Mouse (Mus musculus) liver, postnatal 0 days (tissue): Measurements from ENCODE around the gene Arhgap6. TPM values are rescaled to one million over a fixed set of nuclear protein-coding genes. Genes with fewer than 3 reads are reported as not detected.

Source experiments
- ATAC-seq: fragments of 200-750 bp; cut with Nextera tagmentation; 2 replicates; pipeline ENCODE4 v1.8.0; 2017; ENCODE audit warnings: mild to moderate bottlenecking, moderate library complexity
- DNase-seq: peaks from one replicate; pipeline ENCODE4 v3.0.0-alpha.2; 2016
- H3K27ac ChIP-seq: fragments of 300-500 bp; sonication (generic); 2 replicates; pipeline ENCODE4 v1.5.1; 2014; ENCODE audit warnings: antibody characterized with exemption, moderate library complexity, mild to moderate bottlenecking, low read depth
- H3K27me3 ChIP-seq: fragments of 300-500 bp; sonication (generic); 2 replicates; pipeline ENCODE4 v1.6.1; 2014; ENCODE audit warnings: low read length, control low read depth, mixed read lengths; ENCODE audit not compliant: insufficient read depth
- H3K36me3 ChIP-seq: fragments of 300-500 bp; sonication (generic); replicated peaks from 2 replicates; pipeline ENCODE4 v1.6.1; 2014; ENCODE audit warnings: mild to moderate bottlenecking, control low read depth, low read length, moderate library complexity, mixed read lengths; ENCODE audit not compliant: insufficient read depth
- H3K4me1 ChIP-seq: fragments of 300-500 bp; sonication (generic); 2 replicates; pipeline ENCODE4 v1.6.1; 2014; ENCODE audit warnings: antibody characterized with exemption, mild to moderate bottlenecking, control low read depth; ENCODE audit not compliant: insufficient read depth
- H3K4me2 ChIP-seq: fragments of 300-500 bp; sonication (generic); 2 replicates; pipeline ENCODE4 v1.6.1; 2014; ENCODE audit warnings: low read depth, mild to moderate bottlenecking, low read length, moderate library complexity, mixed read lengths
- H3K4me3 ChIP-seq: fragments of 300-500 bp; sonication (generic); 2 replicates; pipeline ENCODE4 v1.5.1; 2014; ENCODE audit warnings: low read depth, low read length
- H3K9ac ChIP-seq: fragments of 300-500 bp; sonication (generic); replicated peaks from 2 replicates; pipeline ENCODE4 v1.6.1; 2014; ENCODE audit warnings: mild to moderate bottlenecking, moderate library complexity
- H3K9me3 ChIP-seq: fragments of 300-500 bp; sonication (generic); 2 replicates; pipeline ENCODE4 v1.6.1; 2016; ENCODE audit warnings: mild to moderate bottlenecking, control low read depth, low read length, mixed read lengths
- CTCF ChIP-seq: sonication (generic); IDR thresholded peaks from 2 replicates; pipeline ENCODE4 v1.5.1; 2016; ENCODE audit warnings: antibody characterized with exemption, low read depth
- EP300 ChIP-seq: IDR thresholded peaks from 2 replicates; pipeline ENCODE4 v1.6.1; 2016; ENCODE audit warnings: antibody characterized with exemption, low read depth, mild to moderate bottlenecking
- WGBS: fragments of 180-500 bp; shearing (Covaris S2); extraction: QIAGEN DNeasy Blood & Tissue Kit; methylation state at CpG from one replicate; pipeline ENCODE4 v1.1.7; 2014; ENCODE audit not compliant: insufficient replicate concordance; 5-methylcytosine and 5-hydroxymethylcytosine counted together
- polyA plus RNA-seq: library from polyadenylated mRNA; unstranded; fragments of >200 nt; fragmentation: Nextera tagmentation; extraction: Ambion mirVana; gene quantifications from 2 replicates; pipeline ENCODE4 v1.2.1, GENCODE M21; 2015

Gene Arhgap6
- polyA plus RNA-seq, 1 experiment from 2014 or later = 2.9 TPM

DNA sequence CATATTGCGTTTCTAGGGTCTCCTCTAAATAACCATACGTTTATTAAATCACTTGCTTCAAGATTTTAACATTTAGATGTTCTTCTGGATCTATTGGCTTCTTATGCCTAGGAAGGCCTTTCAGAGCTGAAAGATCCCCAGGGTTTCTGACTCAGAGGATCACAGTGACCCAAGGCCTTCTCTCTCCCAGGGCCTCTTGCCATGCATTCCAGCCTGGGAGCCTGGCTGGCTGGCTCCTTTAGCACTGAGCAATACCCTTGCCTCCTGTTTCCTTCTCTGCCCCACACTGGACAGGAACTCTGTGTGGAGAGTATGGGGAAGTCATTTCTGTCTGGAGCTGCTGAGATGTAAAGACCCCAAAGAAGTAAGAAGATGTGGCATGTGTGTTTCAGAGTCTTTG is 376.1 kb downstream of the Arhgap6 start:
- 74% methylated on average over 2 of the region's 2 CpGs for WGBS
- no peak for ATAC-seq
- TF ChIP-seq EP300 (no peak), CTCF (no peak)
- DNase-seq = no peak
- Histone ChIP-seq H3K4me3 (no peak overlapping the region), H3K9ac (no peak overlapping the region), H3K36me3 (no peaks in the 10 kb centered on the region), H3K4me1 (no peaks in the 10 kb centered on the region), H3K27ac (no peak overlapping the region), H3K4me2 (no peak overlapping the region), H3K27me3 (no peaks in the 10 kb centered on the region), H3K9me3 (no peaks in the 10 kb centered on the region)

DNA sequence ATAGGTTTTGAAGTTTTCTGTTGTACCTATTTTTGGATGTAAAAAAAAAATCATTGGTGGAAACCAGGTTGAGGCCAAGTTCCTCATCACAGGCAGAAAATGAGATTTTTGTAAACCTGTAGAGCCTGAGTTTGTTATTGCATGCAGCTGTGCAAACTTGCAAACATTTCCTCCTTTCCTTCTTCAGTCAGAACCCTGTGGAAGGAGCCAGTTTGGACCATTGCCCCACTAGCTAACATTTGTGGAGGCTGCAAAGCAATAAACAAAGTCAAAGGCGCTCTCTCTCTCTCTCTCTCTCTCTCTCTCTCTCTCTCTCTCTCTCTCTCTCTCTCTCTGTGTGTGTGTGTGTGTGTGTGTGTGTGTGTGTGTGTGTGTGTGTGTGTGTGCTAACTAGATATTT is 378.9 kb downstream of the Arhgap6 start:
- ATAC-seq (no peak), DNase-seq (no peak)
- H3K36me3 ChIP-seq = no peaks in the 10 kb centered on the region
- H3K4me2 ChIP-seq = no peak overlapping the region
- WGBS = 70% methylated on average over 1 of the region's 1 CpGs
- no peaks in the 10 kb centered on the region for H3K9me3 ChIP-seq
- no peak overlapping the region for H3K9ac ChIP-seq
- H3K27me3 ChIP-seq = no peaks in the 10 kb centered on the region
- no peaks in the 10 kb centered on the region for H3K4me1 ChIP-seq
- TF ChIP-seq CTCF = no peak
- TF ChIP-seq EP300 = no peak
- no peak overlapping the region for H3K4me3 ChIP-seq
- no peak overlapping the region for H3K27ac ChIP-seq

DNA sequence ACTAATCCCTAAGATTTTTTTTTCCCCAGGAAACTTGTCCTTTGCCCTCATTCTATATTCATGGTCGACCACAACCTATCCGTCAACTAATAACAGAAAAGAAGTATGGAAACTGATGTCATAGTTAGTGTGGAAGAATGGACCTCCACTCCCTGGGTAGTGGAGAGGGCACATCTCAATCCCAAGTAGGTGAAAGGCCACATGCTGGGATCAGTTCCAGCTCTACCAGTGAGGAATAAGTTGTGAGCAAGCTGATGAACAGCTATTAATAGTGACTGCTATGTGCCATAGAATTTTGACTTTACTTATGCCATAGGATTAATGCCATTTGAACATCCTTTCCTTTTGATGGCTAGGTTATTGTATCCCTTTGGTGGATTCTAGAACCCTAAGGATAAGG is 383.7 kb downstream of the Arhgap6 start:
- Histone ChIP-seq H3K27me3 (no peaks in the 10 kb centered on the region), H3K4me2 (no peak overlapping the region), H3K9me3 (no peaks in the 10 kb centered on the region), H3K4me3 (no peak overlapping the region), H3K9ac (no peak overlapping the region), H3K4me1 (no peaks in the 10 kb centered on the region), H3K27ac (no peak overlapping the region), H3K36me3 (no peaks in the 10 kb centered on the region)
- ATAC-seq (no peak), DNase-seq (no peak)
- no peak for TF ChIP-seq EP300
- TF ChIP-seq CTCF = no peak
- 70% methylated on average over 2 of the region's 2 CpGs for WGBS

- Histone ChIP-seq H3K27me3 (no peaks in the 10 kb centered on the region), H3K4me1 (no peaks in the 10 kb centered on the region)
Observed at GRCm38 (mm10) chrX:169187100-169187499, 392.2 kb downstream of the Arhgap6 start, which contains the start of gene Amelx. Gene Amelx, minus strand, starts transcription at chrX:169187200.

DNA sequence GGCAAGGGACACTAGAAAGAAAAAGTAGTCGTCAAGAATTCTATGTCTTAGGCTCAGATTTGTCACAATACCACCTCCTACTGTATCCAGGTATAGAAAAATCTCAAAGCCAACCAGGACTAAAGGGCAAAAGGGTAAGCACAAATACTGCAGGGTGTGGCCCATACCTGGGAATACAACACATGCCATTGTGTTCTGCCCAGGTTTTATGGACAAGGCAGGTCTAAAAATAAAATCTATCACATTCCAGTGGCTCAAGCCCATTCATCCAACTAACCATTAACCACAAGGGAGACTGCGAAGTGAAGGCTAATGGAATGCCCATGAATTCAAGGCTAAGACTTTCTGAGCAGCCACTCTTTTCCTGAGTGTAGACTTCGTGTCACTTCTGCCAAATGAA is 415.1 kb downstream of the Arhgap6 start:
- H3K4me1 ChIP-seq = no peaks in the 10 kb centered on the region
- H3K4me3 ChIP-seq = no peak overlapping the region
- DNase-seq (no peak), ATAC-seq (no peak)
- no peaks in the 10 kb centered on the region for H3K27me3 ChIP-seq
- H3K4me2 ChIP-seq = no peak overlapping the region
- WGBS = 69% methylated on average over 3 of the region's 3 CpGs
- no peak overlapping the region for H3K9ac ChIP-seq
- H3K27ac ChIP-seq = no peak overlapping the region
- no peak for TF ChIP-seq CTCF
- TF ChIP-seq EP300 = no peak
- H3K36me3 ChIP-seq = no peaks in the 10 kb centered on the region
- H3K9me3 ChIP-seq = no peaks in the 10 kb centered on the region

More at GRCm38 (mm10) chrX:169187100-169187499, 392.2 kb downstream of the Arhgap6 start, which contains the start of gene Amelx:
- DNase-seq = no peak
- H3K27ac ChIP-seq = no peak within 1 kb of the TSS
- 74% methylated on average over 5 of the region's 5 CpGs for WGBS
- H3K4me3 ChIP-seq = no peak within 1 kb of the TSS
- no peaks in the 10 kb centered on the region for H3K36me3 ChIP-seq
- H3K9ac ChIP-seq = no peak within 1 kb of the TSS
- ATAC-seq = no peak
- no peak within 1 kb of the TSS for H3K4me2 ChIP-seq
- H3K9me3 ChIP-seq = no peaks in the 10 kb centered on the region
- no peak for TF ChIP-seq EP300
- TF ChIP-seq CTCF = no peak

GRCm38 (mm10) chrX:169220064-169220463 is 425.2 kb downstream of the Arhgap6 start:
- H3K36me3 ChIP-seq = no peaks in the 10 kb centered on the region
- no peaks in the 10 kb centered on the region for H3K9me3 ChIP-seq
- no peak overlapping the region for H3K4me3 ChIP-seq
- no peak overlapping the region for H3K9ac ChIP-seq
- WGBS = 39% methylated on average over 8 of the region's 8 CpGs
- H3K4me2 ChIP-seq = no peak overlapping the region
- DNase-seq = peak; percentile 11
- no peaks in the 10 kb centered on the region for H3K4me1 ChIP-seq
- H3K27me3 ChIP-seq = no peaks in the 10 kb centered on the region
- no peak for ATAC-seq
- no peak overlapping the region for H3K27ac ChIP-seq
- TF ChIP-seq CTCF = no peak
- TF ChIP-seq EP300 = no peak
